10 mouse cellular contexts compared by ENCODE assay signal in the genomic region with DNA sequence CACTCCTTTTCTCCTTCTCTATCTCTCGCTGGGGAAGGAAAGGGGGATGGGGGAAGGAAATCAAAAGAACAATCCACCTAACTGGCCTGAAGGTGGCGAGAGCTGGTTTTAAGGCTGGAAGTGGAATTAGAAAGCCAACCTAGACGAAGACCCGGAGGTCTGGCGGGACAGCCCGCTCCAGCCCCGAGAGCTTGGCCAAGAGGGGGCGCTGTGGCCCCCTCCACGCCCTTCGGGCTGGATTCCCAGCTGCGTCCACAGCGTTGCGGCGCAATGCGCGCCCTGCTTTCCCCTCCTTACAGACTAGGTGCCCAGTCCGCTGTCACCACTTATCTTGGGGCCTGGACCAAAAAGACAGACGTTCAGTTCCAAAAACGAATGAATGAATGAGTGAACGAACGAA. TPM values are rescaled to one million over a fixed set of nuclear protein-coding genes. Genes with fewer than 3 reads are reported as not detected.
DNase-seq lines count a peak whose midpoint lies in the region; ATAC-seq lines count a peak whose summit lies in the region.
"Had no signal": no experiment of that assay in that cellular context is flagged by ENCODE, and none has a peak within 500 bp of the region (broad histone marks: within the 10 kb centered on the region; RNA-seq: fewer than 3 reads in every experiment).

No protein-coding gene starts in this region.

- peak overlapping the region; percentile 100 for H3K4me2 ChIP-seq in embryonic facial prominence, embryonic 12.5 days (replicated peaks)
- peak overlapping the region; percentile 99 for H3K4me2 ChIP-seq in hindbrain, embryonic 11.5 days (replicated peaks; ENCODE audit: low read depth, low read length)
- peak overlapping the region; percentile 99 for H3K4me2 ChIP-seq in limb, embryonic 12.5 days

- no peak overlapping the region for H3K27ac ChIP-seq in embryonic facial prominence, embryonic 12.5 days
- no peak overlapping the region for H3K27ac ChIP-seq in hindbrain, embryonic 11.5 days (ENCODE audit: low read depth, low read length)
- H3K27ac ChIP-seq in limb, embryonic 12.5 days, result no peak overlapping the region

- no peaks in the 10 kb centered on the region for H3K36me3 ChIP-seq in embryonic facial prominence, embryonic 12.5 days
- H3K36me3 ChIP-seq in hindbrain, embryonic 11.5 days (ENCODE audit: control insufficient read depth, insufficient read depth, low read length), result no peaks in the 10 kb centered on the region
- H3K36me3 ChIP-seq in limb, embryonic 12.5 days, result no peaks in the 10 kb centered on the region

- peak overlapping the region; percentile 49; the same call in 1 of the 2 replicates for H3K9ac ChIP-seq in embryonic facial prominence, embryonic 12.5 days
- peak overlapping the region; percentile 71; the same call in 1 of the 2 replicates for H3K9ac ChIP-seq in hindbrain, embryonic 11.5 days (ENCODE audit: low read depth, low read length)
- peak overlapping the region; percentile 69; the same call in 1 of the 2 replicates for H3K9ac ChIP-seq in limb, embryonic 12.5 days (replicated peaks)

- peaks cover 70% of the 10 kb centered on the region for H3K27me3 ChIP-seq in embryonic facial prominence, embryonic 12.5 days
- peaks cover 53% of the 10 kb centered on the region for H3K27me3 ChIP-seq in hindbrain, embryonic 11.5 days (ENCODE audit: control insufficient read depth, insufficient read depth, low read length)
- H3K27me3 ChIP-seq in limb, embryonic 12.5 days, result peaks cover 77% of the 10 kb centered on the region

- WGBS in embryonic facial prominence, embryonic 12.5 days, result under 1% methylated on average over 21 of the region's 21 CpGs
- whole genome bisulfite sequencing in hindbrain, embryonic 11.5 days, result 0% methylated on average over 21 of the region's 21 CpGs
- 2% methylated on average over 21 of the region's 21 CpGs for WGBS in limb, embryonic 12.5 days

- DNase-seq in kidney, adult 9 months, result peak; percentile 1
- no peak for DNase-seq in kidney, adult 8-10 months
- peak; percentile 64 for DNase-seq in adrenal gland, postnatal 14 days
- DNase-seq in hindbrain, embryonic 11.5 days (ENCODE audit: low spot score), result peak; percentile 86
- peak; percentile 5 for DNase-seq in ovary, postnatal 10 days (ENCODE audit: low spot score)
- no peak for DNase-seq in natural killer cell, adult 2 months (ENCODE audit: low spot score in 2 of 2)

- ATAC-seq in embryonic facial prominence, embryonic 12.5 days (ENCODE audit: insufficient number of reproducible peaks, insufficient read depth, low FRiP score, low TSS enrichment), result no peak
- peak; percentile 67 for ATAC-seq in hindbrain, embryonic 11.5 days (ENCODE audit: low FRiP score)
- no peak for ATAC-seq in limb, embryonic 12.5 days (ENCODE audit: insufficient number of reproducible peaks, insufficient read depth, low FRiP score, low TSS enrichment, low read depth)

- no peaks in the 10 kb centered on the region for H3K9me3 ChIP-seq in embryonic facial prominence, embryonic 12.5 days
- no peaks in the 10 kb centered on the region for H3K9me3 ChIP-seq in hindbrain, embryonic 11.5 days (ENCODE audit: control insufficient read depth, low read length)
- H3K9me3 ChIP-seq in limb, embryonic 12.5 days, result no peaks in the 10 kb centered on the region

- H3K4me1 ChIP-seq in embryonic facial prominence, embryonic 12.5 days, result peaks cover 12% of the 10 kb centered on the region
- peaks cover 10% of the 10 kb centered on the region for H3K4me1 ChIP-seq in hindbrain, embryonic 11.5 days (replicated peaks; ENCODE audit: control insufficient read depth, insufficient read depth, low read length)
- peaks cover 22% of the 10 kb centered on the region for H3K4me1 ChIP-seq in limb, embryonic 12.5 days (replicated peaks)

- H3K4me3 ChIP-seq in embryonic facial prominence, embryonic 12.5 days, result peak overlapping the region; percentile 62
- H3K4me3 ChIP-seq in hindbrain, embryonic 11.5 days (ENCODE audit: low read depth, low read length), result peak overlapping the region; percentile 54
- peak overlapping the region; percentile 61 for H3K4me3 ChIP-seq in limb, embryonic 12.5 days (replicated peaks)

RNA-seq across cellular contexts. Expression of a gene that starts 0.9 kb away (rescaled TPM):
- 0.15 TPM in 1 of 2 replicates, not detected in the other for total RNA-seq in adrenal gland, postnatal 14 days (2021)
- polyA plus RNA-seq in embryonic facial prominence, embryonic 12.5 days (2016; fragmentation: Nextera tagmentation; extraction: Ambion mirVana), result 0.36 and 0.47 TPM in 2 replicates
- 0.73 and 1.1 TPM in 2 replicates for polyA plus RNA-seq in hindbrain, embryonic 11.5 days (2014; fragmentation: Nextera tagmentation; extraction: Ambion mirVana)
- 0.31 and 0.38 TPM in 2 replicates for polyA plus RNA-seq in limb, embryonic 12.5 days (2016; fragmentation: Nextera tagmentation; extraction: Ambion mirVana)
- total RNA-seq: hematopoietic stem cell, adult 5-6 weeks had no signal

RNA-seq across cellular contexts. Expression of a gene that starts 54.4 kb away (rescaled TPM):
- total RNA-seq in adrenal gland, postnatal 14 days (2021), result not detected in 2 replicates
- polyA plus RNA-seq in embryonic facial prominence, embryonic 12.5 days (2016; fragmentation: Nextera tagmentation; extraction: Ambion mirVana), result not detected in 2 replicates
- polyA plus RNA-seq in hindbrain, embryonic 11.5 days (2014; fragmentation: Nextera tagmentation; extraction: Ambion mirVana), result not detected in 2 replicates
- polyA plus RNA-seq in limb, embryonic 12.5 days (2016; fragmentation: Nextera tagmentation; extraction: Ambion mirVana), result not detected in 2 replicates
- total RNA-seq: hematopoietic stem cell, adult 5-6 weeks had no signal
- polyA plus RNA-seq: spleen, adult 2 months had no signal

Comparison
In these comparisons a context has a peak if more than half of its experiments do, and no peak if none do; other contexts are left out.
1. DNase-seq: peak in kidney, adult 9 months (single experiment), adrenal gland, postnatal 14 days (single experiment), hindbrain, embryonic 11.5 days (single experiment) and ovary, postnatal 10 days (single experiment); none in kidney, adult 8-10 months (0 of 2) and natural killer cell, adult 2 months (0 of 2).
2. Peak in every context shown above with its lines, with median percentiles within 50 percentile points of each other: H3K4me2 ChIP-seq, H3K4me3 ChIP-seq and H3K9ac ChIP-seq.